Mouse (Mus musculus) spleen, adult 2 months (tissue): Measurements from ENCODE around the gene Topbp1. TPM values are rescaled to one million over a fixed set of nuclear protein-coding genes. Genes with fewer than 3 reads are reported as not detected.

Source experiments
- DNase-seq, 2 experiments: peaks; one replicate each; pipeline versions ENCODE4 v3.0.0 to v3.0.0-alpha.2; 2012 to 2021; ENCODE audit warnings: low spot score in 2 of 2, low read depth in 1 of 2
- H3K27ac ChIP-seq: fragments of 200-500 bp; 2 replicates; pipeline ENCODE4 v1.5.1; 2012; ENCODE audit warnings: low read length, inconsistent platforms; ENCODE audit not compliant: insufficient read depth
- H3K27me3 ChIP-seq: fragments of 200-500 bp; 2 replicates; pipeline ENCODE4 v1.6.1; 2012; ENCODE audit warnings: mild to moderate bottlenecking, moderate library complexity, low read length, inconsistent platforms; ENCODE audit not compliant: control insufficient read depth, insufficient read depth
- H3K36me3 ChIP-seq: fragments of 200-500 bp; 2 replicates; pipeline ENCODE4 v1.6.1; 2012; ENCODE audit warnings: mild to moderate bottlenecking, low read length, inconsistent platforms; ENCODE audit not compliant: control insufficient read depth, insufficient read depth
- H3K4me1 ChIP-seq: fragments of 200-500 bp; 2 replicates; pipeline ENCODE4 v1.6.1; 2011; ENCODE audit warnings: inconsistent platforms; ENCODE audit not compliant: control insufficient read depth, insufficient read depth, insufficient read length
- H3K4me3 ChIP-seq: fragments of 200-500 bp; 2 replicates; pipeline ENCODE4 v1.5.1; 2011; ENCODE audit warnings: mild to moderate bottlenecking, inconsistent platforms; ENCODE audit not compliant: insufficient read depth, insufficient read length; ENCODE audit errors: extremely low read depth
- CTCF ChIP-seq: fragments of 200-500 bp; IDR thresholded peaks from 2 replicates; pipeline ENCODE4 v1.5.1; 2011; ENCODE audit warnings: mild to moderate bottlenecking, inconsistent platforms; ENCODE audit not compliant: insufficient read depth, insufficient read length, insufficient replicate concordance; ENCODE audit errors: extremely low read depth
- POLR2A ChIP-seq: fragments of 200-500 bp; IDR thresholded peaks from 2 replicates; pipeline ENCODE4 v1.6.1; 2011; ENCODE audit warnings: low read depth, low read length, inconsistent platforms
- WGBS: fragments of 180-500 bp; shearing (Covaris S2); methylation state at CpG from one replicate; pipeline ENCODE4 v1.1.7; 2018; 5-methylcytosine and 5-hydroxymethylcytosine counted together
- polyA plus RNA-seq: library from polyadenylated mRNA; depleted of rRNA; stranded (reverse); fragments of >200 nt; gene quantifications from 2 replicates; pipeline ENCODE4 v1.2.3, GENCODE M21; 2012

Topbp1 gene
- polyA plus RNA-seq, 1 experiment, result 13.0 TPM

DNA sequence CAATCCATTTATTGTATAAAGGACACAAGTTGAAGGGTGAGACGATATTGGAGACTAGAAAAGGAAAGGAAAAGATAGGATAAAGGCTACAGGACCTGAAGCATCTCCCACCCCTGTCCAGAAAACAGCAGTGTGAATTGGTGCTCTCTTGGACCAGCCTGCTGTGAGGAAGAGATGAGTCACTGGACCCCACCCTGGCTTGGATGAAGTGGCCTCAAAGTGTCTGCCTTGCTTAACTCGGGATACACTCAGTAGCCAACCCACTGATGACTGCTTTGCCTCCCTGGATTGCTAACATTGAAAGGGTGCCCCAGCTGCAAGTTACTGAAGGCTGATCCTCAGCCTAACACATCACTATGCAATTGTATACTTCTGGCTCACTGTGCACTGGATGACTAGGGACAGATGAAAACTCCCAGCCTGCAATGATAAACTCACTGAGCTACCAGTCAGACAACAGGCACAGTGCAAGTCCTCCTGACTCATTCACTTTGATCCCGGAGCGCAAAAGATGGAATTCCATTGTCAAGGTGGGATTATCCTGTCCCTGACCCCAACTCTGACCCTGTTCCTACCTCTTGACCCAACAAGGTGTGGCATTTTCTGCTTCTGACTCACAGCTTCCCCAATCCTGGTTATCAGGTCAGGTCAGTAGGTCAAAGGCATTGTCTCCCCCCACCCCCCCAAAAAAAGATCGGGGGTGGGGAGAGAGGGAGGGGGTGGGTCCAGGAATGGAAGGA is 67.4 kb downstream of the Topbp1 start:
- Histone ChIP-seq H3K27ac (no peak overlapping the region), H3K36me3 (no peaks in the 10 kb centered on the region), H3K4me1 (no peaks in the 10 kb centered on the region), H3K27me3 (no peaks in the 10 kb centered on the region), H3K4me3 (no peak overlapping the region)
- TF ChIP-seq CTCF (no peak), POLR2A (no peak)
- DNase-seq, result no peak
- WGBS, result 77% methylated on average over 5 of the region's 5 CpGs

- Histone ChIP-seq H3K4me1 (no peaks in the 10 kb centered on the region), H3K27me3 (no peaks in the 10 kb centered on the region), H3K4me3 (no peak overlapping the region), H3K27ac (no peak overlapping the region), H3K36me3 (no peaks in the 10 kb centered on the region)
- WGBS, result 79% methylated on average over 7 of the region's 7 CpGs
- TF ChIP-seq CTCF (no peak), POLR2A (no peak)
- no peak for DNase-seq
These were observed 71.6 kb downstream of the Topbp1 start for GRCm38 (mm10) chr9:103376346-103377320.

- 88% methylated on average over 10 of the region's 10 CpGs for WGBS
- Histone ChIP-seq H3K27me3 (no peaks in the 10 kb centered on the region), H3K4me1 (no peaks in the 10 kb centered on the region), H3K27ac (no peak overlapping the region), H3K4me3 (no peak overlapping the region), H3K36me3 (no peaks in the 10 kb centered on the region)
- DNase-seq, result no peak
- TF ChIP-seq CTCF (no peak), POLR2A (no peak)
These were observed 73.7 kb downstream of the Topbp1 start for GRCm38 (mm10) chr9:103378686-103379085.

DNA sequence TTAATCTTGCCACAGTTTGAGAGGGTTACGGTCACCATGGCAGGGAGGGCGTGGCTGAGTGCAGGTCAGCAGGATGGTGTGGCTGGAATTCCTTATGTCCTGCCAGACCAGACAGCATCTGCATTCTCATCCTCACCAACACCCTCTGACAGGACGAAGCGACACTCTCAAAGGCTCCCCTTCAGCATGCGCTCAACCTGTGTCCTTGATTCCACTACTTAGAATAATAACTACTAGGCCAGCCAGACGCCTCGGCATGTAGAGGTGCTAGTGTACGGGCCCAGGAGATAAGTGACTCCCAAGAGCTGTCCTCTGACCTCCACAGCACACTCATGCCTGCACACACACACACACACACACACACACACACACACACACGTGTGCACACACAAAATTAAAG is 74.2 kb downstream of the Topbp1 start:
- Histone ChIP-seq H3K36me3 (no peaks in the 10 kb centered on the region), H3K4me3 (no peak overlapping the region), H3K4me1 (no peaks in the 10 kb centered on the region), H3K27me3 (no peaks in the 10 kb centered on the region), H3K27ac (no peak overlapping the region)
- DNase-seq, result no peak
- 86% methylated on average over 9 of the region's 9 CpGs for WGBS
- no peak for TF ChIP-seq POLR2A
- TF ChIP-seq CTCF, result no peak

- Histone ChIP-seq H3K4me3 (no peak overlapping the region), H3K27ac (no peak overlapping the region), H3K27me3 (no peaks in the 10 kb centered on the region), H3K4me1 (no peaks in the 10 kb centered on the region), H3K36me3 (no peaks in the 10 kb centered on the region)
- TF ChIP-seq CTCF, result no peak
- TF ChIP-seq POLR2A, result no peak
- DNase-seq, result no peak
- 91% methylated on average over 4 of the region's 4 CpGs for WGBS
These were observed 75.6 kb downstream of the Topbp1 start for GRCm38 (mm10) chr9:103380566-103380965.

DNA sequence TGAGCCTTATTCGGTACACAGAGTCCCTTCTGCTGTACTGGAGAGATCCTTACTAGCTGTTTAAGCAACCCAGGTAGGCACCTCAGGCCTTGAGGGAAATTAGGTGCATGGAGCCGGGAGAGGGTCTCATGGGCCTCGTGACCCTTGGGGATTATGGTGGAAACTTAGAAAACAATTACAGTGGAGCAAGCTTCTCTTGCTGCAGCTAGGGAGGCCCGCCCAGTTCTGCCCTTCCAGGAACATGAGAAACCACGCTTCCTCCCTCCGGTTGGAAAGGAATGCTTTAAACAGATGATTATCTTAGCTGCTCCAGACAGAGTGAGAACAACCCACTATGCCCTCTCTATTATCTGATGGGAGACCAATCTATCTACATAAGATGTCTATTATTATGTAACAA is 78.0 kb downstream of the Topbp1 start:
- 46% methylated on average over 6 of the region's 6 CpGs for WGBS
- DNase-seq, result no peak
- Histone ChIP-seq H3K36me3 (no peaks in the 10 kb centered on the region), H3K4me3 (no peak overlapping the region), H3K27me3 (no peaks in the 10 kb centered on the region), H3K4me1 (no peaks in the 10 kb centered on the region), H3K27ac (no peak overlapping the region)
- no peak for TF ChIP-seq CTCF
- no peak for TF ChIP-seq POLR2A
